Mouse (Mus musculus) CH12F3 (cell line): ENCODE measurements around the gene Fosb.

Experiments
- in situ Hi-C: fragments of 300-500 bp; cut with MboI; formaldehyde crosslinking; loops from 2 replicates; pipeline ENCODE4 v1.14.3; 2020; ENCODE audit warnings: low sequenced_read_pairs

The Fosb gene

GRCm38 (mm10) chr7:19257390-19258022 lies 52.3 kb downstream of the Fosb start:
- in situ Hi-C loops: no loop called here

GRCm38 (mm10) chr7:19256567-19256966 lies 53.3 kb downstream of the Fosb start:
- in situ Hi-C loops: no loop called here

GRCm38 (mm10) chr7:19255395-19255794 lies 54.5 kb downstream of the Fosb start:
- in situ Hi-C loops: no loop called here

- in situ Hi-C loops: no loop called here
Observed at GRCm38 (mm10) chr7:19253437-19253836, 56.4 kb downstream of the Fosb start.
